Mouse (Mus musculus): ENCODE data around the gene Nacc2.

- TF ChIP-seq TCF12 (IDR thresholded peaks at IDR 0.05; ENCODE audit: insufficient read depth, poor library complexity, severe bottlenecking): no peak
- no peak for TF ChIP-seq POLR2A (IDR thresholded peaks at IDR 0.05; ENCODE audit: insufficient read length, low read depth)
- no peak for TF ChIP-seq USF1 (IDR thresholded peaks at IDR 0.05; ENCODE audit: low read depth)
- no peak for TF ChIP-seq REST (IDR thresholded peaks at IDR 0.05; ENCODE audit: insufficient read depth, insufficient read length)
These were observed 29.1 kb downstream of the Nacc2 start for GRCm38 (mm10) chr2:26093897-26094296.
